Mouse (Mus musculus): ENCODE measurements around the gene Cela1. TPM values are rescaled to one million over a fixed set of nuclear protein-coding genes. Genes with fewer than 3 reads are reported as not detected.

Gene Cela1
- total RNA-seq, 2 experiments from 2014 or later: 60.2 to 64.9 TPM

- peak in 1 of 2 experiments; percentile 51 for DNase-seq
Measured at GRCm38 (mm10) chr15:100670833-100671232, 16.9 kb downstream of the Cela1 start.

GRCm38 (mm10) chr15:100670004-100670403 lies 17.7 kb downstream of the Cela1 start:
- no peak for DNase-seq

- DNase-seq: peak; percentile 28 to 53
Measured at GRCm38 (mm10) chr15:100669337-100669736, 18.4 kb downstream of the Cela1 start, which contains the start of gene Bin2. TSS of gene Bin2 (minus strand) at chr15:100669553.

GRCm38 (mm10) chr15:100667871-100668545 lies 19.7 kb downstream of the Cela1 start:
- no peak for DNase-seq

GRCm38 (mm10) chr15:100667420-100667819 lies 20.3 kb downstream of the Cela1 start:
- DNase-seq: no peak

- DNase-seq: no peak
Measured at GRCm38 (mm10) chr15:100666851-100667250, 20.9 kb downstream of the Cela1 start.

- DNase-seq: no peak
Measured at GRCm38 (mm10) chr15:100666219-100666696, 21.5 kb downstream of the Cela1 start.

- DNase-seq: no peak
Measured at GRCm38 (mm10) chr15:100665411-100666218, 22.1 kb downstream of the Cela1 start.

GRCm38 (mm10) chr15:100664813-100665274 lies 22.9 kb downstream of the Cela1 start:
- DNase-seq: no peak

- DNase-seq: peak; percentile 38 to 47
Measured at GRCm38 (mm10) chr15:100660805-100661204, 26.9 kb downstream of the Cela1 start.

- DNase-seq: peak; percentile 62
Measured at GRCm38 (mm10) chr15:100660306-100660705, 27.4 kb downstream of the Cela1 start.

- DNase-seq: no peak
Measured at GRCm38 (mm10) chr15:100655201-100655600, 32.5 kb downstream of the Cela1 start.

GRCm38 (mm10) chr15:100654271-100654670 lies 33.5 kb downstream of the Cela1 start:
- no peak for DNase-seq

- DNase-seq: no peak
Measured at GRCm38 (mm10) chr15:100651610-100652009, 36.1 kb downstream of the Cela1 start.

- DNase-seq: no peak
Measured at GRCm38 (mm10) chr15:100650111-100650510, 37.6 kb downstream of the Cela1 start.

- no peak for DNase-seq
Measured at GRCm38 (mm10) chr15:100646161-100646560, 41.6 kb downstream of the Cela1 start.

- no peak for DNase-seq
Measured at GRCm38 (mm10) chr15:100642451-100642850, 45.3 kb downstream of the Cela1 start.

GRCm38 (mm10) chr15:100641226-100641810 lies 46.4 kb downstream of the Cela1 start:
- no peak for DNase-seq

GRCm38 (mm10) chr15:100639972-100640750 lies 47.6 kb downstream of the Cela1 start:
- DNase-seq: no peak

GRCm38 (mm10) chr15:100637661-100638060 lies 50.1 kb downstream of the Cela1 start:
- peak; percentile 76 to 77 for DNase-seq

GRCm38 (mm10) chr15:100636700-100637501 lies 50.8 kb downstream of the Cela1 start, which contains the start of gene Smagp:
TSS of gene Smagp (minus strand) at chr15:100636940.
- peak; percentile 72 to 81 for DNase-seq

Measured in adrenal gland, postnatal 36 days (tissue).